ENCODE assay signal across 12 mouse cellular contexts in genomic region chr1:78181882-78182281, GRCm38 (mm10). TPM values are rescaled to one million over a fixed set of nuclear protein-coding genes. Genes with fewer than 3 reads are reported as not detected.
DNase-seq lines count a peak whose midpoint lies in the region; ATAC-seq lines count a peak whose summit lies in the region.
"Had no signal": no experiment of that assay in that cellular context is flagged by ENCODE, and none has a peak within 500 bp of the region (broad histone marks: within the 10 kb centered on the region; RNA-seq: fewer than 3 reads in every experiment).

No protein-coding gene starts in this region.

- ATAC-seq in forebrain, embryonic 11.5 days (replicated peaks; ENCODE audit: low FRiP score) = 0 out of 2 replicates have a peak, but pooled peaks have one; percentile 51
- no peak for ATAC-seq in forebrain, embryonic 13.5 days
- no peak for ATAC-seq in liver, embryonic 11.5 days (replicated peaks; ENCODE audit: low FRiP score)
- ATAC-seq in hindbrain, embryonic 16.5 days = peak; percentile 65; the same call in 1 of the 2 replicates

- peaks cover 84% of the 10 kb centered on the region for H3K27me3 ChIP-seq in forebrain, embryonic 11.5 days (ENCODE audit: control insufficient read depth, insufficient read depth, low read length)
- H3K27me3 ChIP-seq in forebrain, embryonic 13.5 days = peaks cover 96% of the 10 kb centered on the region
- peaks cover 51% of the 10 kb centered on the region for H3K27me3 ChIP-seq in liver, embryonic 11.5 days (replicated peaks; ENCODE audit: control insufficient read depth, insufficient read depth, low read length)
- peaks cover 18% of the 10 kb centered on the region for H3K27me3 ChIP-seq in hindbrain, embryonic 16.5 days (replicated peaks; ENCODE audit: control insufficient read depth, insufficient read depth, low read length)

- no peak overlapping the region for H3K27ac ChIP-seq in forebrain, embryonic 11.5 days (ENCODE audit: low read depth, low read length)
- H3K27ac ChIP-seq in forebrain, embryonic 13.5 days = no peak overlapping the region
- H3K27ac ChIP-seq in liver, embryonic 11.5 days (ENCODE audit: low read depth, low read length) = no peak overlapping the region
- no peak overlapping the region for H3K27ac ChIP-seq in hindbrain, embryonic 16.5 days (ENCODE audit: low read depth, low read length)

- no peaks in the 10 kb centered on the region; the same call in 1 of the 2 replicates for H3K4me1 ChIP-seq in forebrain, embryonic 11.5 days (replicated peaks; ENCODE audit: control insufficient read depth, insufficient read depth, low read length)
- H3K4me1 ChIP-seq in forebrain, embryonic 13.5 days = no peaks in the 10 kb centered on the region
- H3K4me1 ChIP-seq in liver, embryonic 11.5 days (replicated peaks; ENCODE audit: control insufficient read depth, insufficient read depth, low read length) = no peaks in the 10 kb centered on the region
- no peaks in the 10 kb centered on the region for H3K4me1 ChIP-seq in hindbrain, embryonic 16.5 days (ENCODE audit: control insufficient read depth, insufficient read depth, low read depth, low read length)

- H3K9me3 ChIP-seq in forebrain, embryonic 11.5 days (ENCODE audit: control insufficient read depth, low read length) = no peaks in the 10 kb centered on the region
- H3K9me3 ChIP-seq in forebrain, embryonic 13.5 days (replicated peaks) = no peaks in the 10 kb centered on the region
- no peaks in the 10 kb centered on the region for H3K9me3 ChIP-seq in liver, embryonic 11.5 days (ENCODE audit: control insufficient read depth, low read length)
- H3K9me3 ChIP-seq in hindbrain, embryonic 16.5 days (ENCODE audit: control insufficient read depth, low read length) = no peaks in the 10 kb centered on the region

- WGBS in forebrain, embryonic 11.5 days = under 1% methylated on average over 9 of the region's 9 CpGs
- WGBS in forebrain, embryonic 13.5 days = 1% methylated on average over 9 of the region's 9 CpGs
- WGBS in liver, embryonic 11.5 days = 12% methylated on average over 9 of the region's 9 CpGs
- whole genome bisulfite sequencing in hindbrain, embryonic 16.5 days = 14% methylated on average over 9 of the region's 9 CpGs

- no peak overlapping the region for H3K9ac ChIP-seq in forebrain, embryonic 11.5 days (ENCODE audit: low read length)
- no peak overlapping the region for H3K9ac ChIP-seq in forebrain, embryonic 13.5 days
- H3K9ac ChIP-seq in liver, embryonic 11.5 days (ENCODE audit: low read depth, low read length) = no peak overlapping the region
- no peak overlapping the region for H3K9ac ChIP-seq in hindbrain, embryonic 16.5 days (ENCODE audit: low read depth, low read length)
- H3K9ac ChIP-seq: lung, embryonic 14.5 days had no signal

- no peak overlapping the region for H3K4me2 ChIP-seq in forebrain, embryonic 11.5 days (ENCODE audit: low read depth, low read length, severe bottlenecking)
- H3K4me2 ChIP-seq in forebrain, embryonic 13.5 days = no peak overlapping the region
- H3K4me2 ChIP-seq in liver, embryonic 11.5 days = peak overlapping the region; percentile 27; the same call in 1 of the 2 replicates
- H3K4me2 ChIP-seq in hindbrain, embryonic 16.5 days (ENCODE audit: low read length) = peak overlapping the region; percentile 22; the same call in 1 of the 2 replicates
- H3K4me2 ChIP-seq: lung, embryonic 14.5 days had no signal

- H3K36me3 ChIP-seq in forebrain, embryonic 11.5 days (ENCODE audit: control insufficient read depth, insufficient read depth, low read length) = no peaks in the 10 kb centered on the region
- no peaks in the 10 kb centered on the region for H3K36me3 ChIP-seq in forebrain, embryonic 13.5 days (ENCODE audit: poor library complexity, severe bottlenecking)
- no peaks in the 10 kb centered on the region for H3K36me3 ChIP-seq in liver, embryonic 11.5 days (ENCODE audit: control insufficient read depth, insufficient read depth, low read length)
- H3K36me3 ChIP-seq in hindbrain, embryonic 16.5 days (ENCODE audit: control insufficient read depth, insufficient read depth, low read length) = no peaks in the 10 kb centered on the region

- DNase-seq in forebrain, embryonic 11.5 days (ENCODE audit: low spot score) = peak; percentile 74
- no peak for DNase-seq in liver, embryonic 11.5 days (ENCODE audit: low spot score)
- no peak for DNase-seq in liver
- peak; percentile 38 for DNase-seq in retina, postnatal 7 days (ENCODE audit: low read depth, low spot score)
- DNase-seq in right cerebral cortex, adult 18-20 months = no peak
- DNase-seq in right cerebral cortex, postnatal 36 days (ENCODE audit: low spot score in 2 of 2) = no peak
- DNase-seq: kidney, adult 11 months; layer of hippocampus, postnatal 36 days; lung, embryonic 14.5 days had no signal

- no peak overlapping the region for H3K4me3 ChIP-seq in forebrain, embryonic 11.5 days (ENCODE audit: low read depth, low read length)
- no peak overlapping the region for H3K4me3 ChIP-seq in forebrain, embryonic 13.5 days
- no peak overlapping the region for H3K4me3 ChIP-seq in liver, embryonic 11.5 days (ENCODE audit: low read depth, low read length)
- no peak overlapping the region for H3K4me3 ChIP-seq in hindbrain, embryonic 16.5 days (ENCODE audit: low read length)

RNA-seq across cellular contexts. Expression of gene Pax3, which starts 15.1 kb away (rescaled TPM):
- polyA plus RNA-seq in forebrain, embryonic 11.5 days (2014; fragmentation: Nextera tagmentation; extraction: Ambion mirVana) = 4.4 and 4.7 TPM in 2 replicates
- polyA plus RNA-seq in forebrain, embryonic 13.5 days (2015; fragmentation: Nextera tagmentation; extraction: Ambion mirVana) = 0.53 and 0.65 TPM in 2 replicates
- 0.44 and 0.55 TPM in 2 replicates for polyA plus RNA-seq in liver, embryonic 11.5 days (2014; fragmentation: Nextera tagmentation; extraction: Ambion mirVana)
- 11.7 and 12.5 TPM in 2 replicates for polyA plus RNA-seq in hindbrain, embryonic 16.5 days (2015; fragmentation: Nextera tagmentation; extraction: Ambion mirVana)
- polyA plus RNA-seq: lung, embryonic 14.5 days; stomach, embryonic 14.5 days had no signal

Comparison
In these comparisons a context has a peak if more than half of its experiments do, and no peak if none do; other contexts are left out.
1. ATAC-seq: peak in forebrain, embryonic 11.5 days (single experiment) and hindbrain, embryonic 16.5 days (single experiment); none in forebrain, embryonic 13.5 days (single experiment) and liver, embryonic 11.5 days (single experiment).
2. DNase-seq: peak in forebrain, embryonic 11.5 days (single experiment) and retina, postnatal 7 days (single experiment); none in liver, embryonic 11.5 days (single experiment), liver (single experiment), right cerebral cortex, adult 18-20 months (single experiment) and right cerebral cortex, postnatal 36 days (0 of 2).
3. H3K4me2 ChIP-seq: peak in liver, embryonic 11.5 days (single experiment) and hindbrain, embryonic 16.5 days (single experiment); none in forebrain, embryonic 11.5 days (single experiment) and forebrain, embryonic 13.5 days (single experiment).